Mouse (Mus musculus) urinary bladder, postnatal 36 days (tissue): ENCODE data around the gene Gm21789.
"Not testable (repeated sequence)": the region's sequence is repeated elsewhere in the genome, so short reads cannot be mapped to it uniquely, and the experiment has no call there.

Source experiments
- DNase-seq, 2 experiments: peaks; one replicate each; pipeline ENCODE4 v3.0.0; 2022; ENCODE audit warnings: low spot score in 2 of 2, mixed read lengths in 1 of 2

Gene Gm21789

DNA sequence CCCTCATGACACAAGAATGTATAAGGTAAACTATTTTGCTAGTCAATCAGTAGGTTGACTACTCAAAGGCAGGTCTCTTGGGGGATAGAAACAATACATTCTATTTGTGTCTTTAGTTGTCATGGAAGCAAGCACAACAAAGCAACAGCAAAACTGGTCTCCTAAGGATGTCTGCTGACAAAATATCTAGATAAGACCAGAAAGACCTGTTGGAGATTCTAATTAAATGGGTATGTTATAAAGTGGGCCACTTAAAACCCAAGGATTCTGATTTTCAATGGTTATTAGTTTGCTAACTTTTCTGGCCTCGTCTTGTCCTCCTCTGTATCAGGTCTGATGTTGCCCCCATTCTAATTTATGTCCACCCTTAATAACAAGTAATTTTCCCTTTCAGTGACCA lies at the start of gene Gm21789:
Gm21789 (plus strand) TSS at position 301 of the 400 bp plus-strand sequence.
- DNase-seq, result not testable (repeated sequence)

DNA sequence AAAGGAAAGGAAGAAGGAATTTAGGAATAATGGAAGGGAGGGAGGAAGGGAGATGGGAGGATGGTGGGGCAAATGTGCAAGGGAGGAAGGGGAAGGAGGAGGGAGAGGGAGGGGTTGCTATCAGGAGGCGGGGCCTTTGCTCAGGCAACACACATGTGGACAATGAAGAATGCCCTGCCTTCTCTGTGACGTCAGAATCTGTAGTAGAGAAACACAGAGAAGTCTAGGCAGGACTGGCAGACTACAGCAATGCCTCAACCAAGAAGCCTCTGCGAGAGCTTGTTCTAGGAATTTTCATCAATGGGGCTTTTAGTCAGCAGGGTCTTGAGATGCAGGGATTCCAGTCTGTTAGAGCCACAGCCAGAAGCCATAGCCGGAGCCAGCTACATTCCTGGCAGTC lies 47.2 kb upstream of the Gm21789 start, which contains the start of gene Btbd35f30:
Btbd35f30 (plus strand) TSS at position 301 of the 400 bp plus-strand sequence.
- not testable (repeated sequence) for DNase-seq

DNA sequence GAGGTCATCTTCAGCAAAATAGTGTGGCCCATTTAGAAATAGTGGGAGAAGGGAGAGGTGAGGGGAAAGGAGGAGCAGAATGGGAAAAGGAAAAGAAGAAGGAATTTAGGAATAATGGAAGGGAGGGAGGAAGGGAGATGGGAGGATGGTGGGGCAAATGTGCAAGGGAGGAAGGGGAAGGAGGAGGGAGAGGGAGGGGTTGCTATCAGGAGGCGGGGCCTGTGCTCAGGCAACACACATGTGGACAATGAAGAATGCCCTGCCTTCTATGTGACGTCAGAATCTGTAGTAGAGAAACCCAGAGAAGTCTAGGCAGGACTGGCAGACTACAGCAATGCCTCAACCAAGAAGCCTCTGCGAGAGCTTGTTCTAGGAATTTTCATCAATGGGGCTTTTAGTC lies 32.0 kb downstream of the Gm21789 start, which contains the start of gene Btbd35f5:
Btbd35f5 (plus strand) TSS at position 301 of the 400 bp plus-strand sequence.
- not testable (repeated sequence) for DNase-seq
